ENCODE assay signal across 8 mouse cellular contexts in genomic region chr7:5080010-5080751, GRCm38 (mm10). TPM values are rescaled to one million over a fixed set of nuclear protein-coding genes. Genes with fewer than 3 reads are reported as not detected.
DNase-seq lines count a peak whose midpoint lies in the region; ATAC-seq lines count a peak whose summit lies in the region.

Epn1 (plus strand) TSS chr7:5080235.

- H3K4me3 ChIP-seq in hindbrain, embryonic 15.5 days, result peak within 1 kb of the TSS; percentile 100

- H3K27me3 ChIP-seq in hindbrain, embryonic 15.5 days, result no peaks in the 10 kb centered on the region

- H3K4me1 ChIP-seq in hindbrain, embryonic 15.5 days (replicated peaks), result peaks cover 36% of the 10 kb centered on the region

- H3K4me2 ChIP-seq in hindbrain, embryonic 15.5 days, result peak within 1 kb of the TSS; percentile 86

- DNase-seq in R1 (ENCODE audit: low read depth, low spot score), result peak; percentile 96
- peak; percentile 98 to 99 for DNase-seq in cerebellum, postnatal 25 days
- DNase-seq in frontal cortex, postnatal 36 days (ENCODE audit: low spot score in 2 of 2), result peak; percentile 97
- DNase-seq in left cerebral cortex, adult 11 months (ENCODE audit: low spot score), result peak; percentile 92
- peak; percentile 97 to 98 for DNase-seq in lung, postnatal 4 days
- peak; percentile 93 for DNase-seq in retina, postnatal 7 days (ENCODE audit: low read depth, low spot score)
- DNase-seq in urinary bladder, adult 2 months (ENCODE audit: low spot score), result peak; percentile 91

- under 1% methylated on average over 81 of the region's 81 CpGs for WGBS in hindbrain, embryonic 15.5 days

- peak within 1 kb of the TSS; percentile 93 for H3K27ac ChIP-seq in hindbrain, embryonic 15.5 days (replicated peaks)

- H3K36me3 ChIP-seq in hindbrain, embryonic 15.5 days, result peaks cover 37% of the 10 kb centered on the region

- H3K9me3 ChIP-seq in hindbrain, embryonic 15.5 days, result no peaks in the 10 kb centered on the region

- ATAC-seq in hindbrain, embryonic 15.5 days (ENCODE audit: low FRiP score, low read depth), result peak; percentile 97

- peak within 1 kb of the TSS; percentile 100 for H3K9ac ChIP-seq in hindbrain, embryonic 15.5 days

RNA-seq across cellular contexts. Expression of gene Epn1, which starts in this region (rescaled TPM):
- 105 and 118 TPM in 2 replicates for polyA plus RNA-seq in hindbrain, embryonic 15.5 days (2015; fragmentation: Nextera tagmentation; extraction: Ambion mirVana)
- 82.8 and 93.1 TPM in 2 replicates for polyA plus RNA-seq in urinary bladder, adult 2 months (2012; rRNA removed)

Comparison
In these comparisons a context has a peak if more than half of its experiments do, and no peak if none do; other contexts are left out.
1. Peak in every context shown above with its lines: DNase-seq, ATAC-seq, H3K4me3 ChIP-seq and H3K27ac ChIP-seq.